Mouse (Mus musculus): Measurements from ENCODE around the gene Mbnl2. TPM values are rescaled to one million over a fixed set of nuclear protein-coding genes. Genes with fewer than 3 reads are reported as not detected.

Gene Mbnl2
- polyA plus RNA-seq, 1 experiment from 2014 or later = 20.2 TPM

GRCm38 (mm10) chr14:120277081-120277656 is 1.7 kb downstream of the Mbnl2 start:
- Histone ChIP-seq H3K27ac (peak overlapping the region; percentile 83), H3K4me2 (peak overlapping the region; percentile 82), H3K4me3 (peak overlapping the region; percentile 76), H3K27me3 (replicated peaks) (no peaks in the 10 kb centered on the region), H3K9ac (peak overlapping the region; percentile 78), H3K4me1 (peaks cover 56% of the 10 kb centered on the region), H3K36me3 (no peaks in the 10 kb centered on the region), H3K9me3 (replicated peaks) (no peaks in the 10 kb centered on the region)
- 12% methylated on average over 10 of the region's 10 CpGs for WGBS (ENCODE audit: insufficient replicate concordance)
- ATAC-seq = no peak

- ATAC-seq = peak; percentile 7
- Histone ChIP-seq H3K9ac (peak overlapping the region; percentile 78), H3K9me3 (replicated peaks) (no peaks in the 10 kb centered on the region), H3K27ac (peak overlapping the region; percentile 83), H3K4me1 (peaks cover 59% of the 10 kb centered on the region), H3K36me3 (no peaks in the 10 kb centered on the region), H3K27me3 (replicated peaks) (no peaks in the 10 kb centered on the region), H3K4me3 (peak overlapping the region; percentile 76), H3K4me2 (peak overlapping the region; percentile 82)
- 14% methylated on average over 21 of the region's 21 CpGs for WGBS (ENCODE audit: insufficient replicate concordance)
Observed at GRCm38 (mm10) chr14:120278290-120279244, 3.1 kb downstream of the Mbnl2 start.

GRCm38 (mm10) chr14:120280136-120280535 is 4.7 kb downstream of the Mbnl2 start:
- H3K27me3 ChIP-seq (replicated peaks) = no peaks in the 10 kb centered on the region
- H3K9ac ChIP-seq = no peak overlapping the region
- H3K4me3 ChIP-seq = no peak overlapping the region
- H3K9me3 ChIP-seq (replicated peaks) = no peaks in the 10 kb centered on the region
- H3K36me3 ChIP-seq = no peaks in the 10 kb centered on the region
- H3K27ac ChIP-seq = no peak overlapping the region
- H3K4me1 ChIP-seq = peaks cover 56% of the 10 kb centered on the region
- ATAC-seq = no peak
- H3K4me2 ChIP-seq = no peak overlapping the region

GRCm38 (mm10) chr14:120283787-120284186 is 8.3 kb downstream of the Mbnl2 start:
- Histone ChIP-seq H3K4me2 (no peak overlapping the region), H3K27me3 (replicated peaks) (no peaks in the 10 kb centered on the region), H3K9me3 (replicated peaks) (no peaks in the 10 kb centered on the region), H3K27ac (no peak overlapping the region), H3K4me1 (peaks cover 63% of the 10 kb centered on the region), H3K9ac (no peak overlapping the region), H3K36me3 (no peaks in the 10 kb centered on the region), H3K4me3 (no peak overlapping the region)
- no peak for ATAC-seq
- 74% methylated on average over 8 of the region's 8 CpGs for WGBS (ENCODE audit: insufficient replicate concordance)

GRCm38 (mm10) chr14:120284504-120284903 is 9.0 kb downstream of the Mbnl2 start:
- no peak overlapping the region for H3K4me3 ChIP-seq
- no peaks in the 10 kb centered on the region for H3K36me3 ChIP-seq
- H3K27me3 ChIP-seq (replicated peaks) = no peaks in the 10 kb centered on the region
- H3K4me2 ChIP-seq = no peak overlapping the region
- 65% methylated on average over 5 of the region's 5 CpGs for WGBS (ENCODE audit: insufficient replicate concordance)
- H3K4me1 ChIP-seq = peaks cover 61% of the 10 kb centered on the region
- no peak overlapping the region for H3K27ac ChIP-seq
- ATAC-seq = no peak
- H3K9ac ChIP-seq = no peak overlapping the region
- no peaks in the 10 kb centered on the region for H3K9me3 ChIP-seq (replicated peaks)

- ATAC-seq = peak; percentile 42
- Histone ChIP-seq H3K4me2 (peak overlapping the region; percentile 39), H3K4me3 (no peak overlapping the region), H3K27me3 (replicated peaks) (no peaks in the 10 kb centered on the region), H3K27ac (no peak overlapping the region), H3K4me1 (peaks cover 50% of the 10 kb centered on the region), H3K9me3 (replicated peaks) (no peaks in the 10 kb centered on the region), H3K36me3 (no peaks in the 10 kb centered on the region), H3K9ac (no peak overlapping the region)
- 33% methylated on average over 21 of the region's 21 CpGs for WGBS (ENCODE audit: insufficient replicate concordance)
Observed at GRCm38 (mm10) chr14:120287121-120287986, 11.9 kb downstream of the Mbnl2 start.

- Histone ChIP-seq H3K4me1 (peaks cover 52% of the 10 kb centered on the region), H3K27ac (no peak overlapping the region), H3K4me3 (no peak overlapping the region), H3K27me3 (replicated peaks) (no peaks in the 10 kb centered on the region), H3K4me2 (peak overlapping the region; percentile 39; the same call in 1 of the 2 replicates), H3K9me3 (replicated peaks) (no peaks in the 10 kb centered on the region), H3K36me3 (no peaks in the 10 kb centered on the region), H3K9ac (no peak overlapping the region)
- no peak for ATAC-seq
Observed at GRCm38 (mm10) chr14:120287987-120288275, 12.5 kb downstream of the Mbnl2 start.

GRCm38 (mm10) chr14:120288378-120289002 is 13.0 kb downstream of the Mbnl2 start:
- 71% methylated on average over 10 of the region's 10 CpGs for WGBS (ENCODE audit: insufficient replicate concordance)
- H3K36me3 ChIP-seq = no peaks in the 10 kb centered on the region
- peaks cover 56% of the 10 kb centered on the region for H3K4me1 ChIP-seq
- no peak overlapping the region for H3K4me2 ChIP-seq
- H3K4me3 ChIP-seq = no peak overlapping the region
- H3K9me3 ChIP-seq (replicated peaks) = no peaks in the 10 kb centered on the region
- H3K27ac ChIP-seq = no peak overlapping the region
- no peak for ATAC-seq
- H3K27me3 ChIP-seq (replicated peaks) = no peaks in the 10 kb centered on the region
- H3K9ac ChIP-seq = no peak overlapping the region

GRCm38 (mm10) chr14:120289065-120289464 is 13.6 kb downstream of the Mbnl2 start:
- Histone ChIP-seq H3K27me3 (replicated peaks) (no peaks in the 10 kb centered on the region), H3K4me2 (no peak overlapping the region), H3K9ac (no peak overlapping the region), H3K27ac (no peak overlapping the region), H3K4me3 (no peak overlapping the region), H3K9me3 (replicated peaks) (no peaks in the 10 kb centered on the region), H3K4me1 (peaks cover 56% of the 10 kb centered on the region), H3K36me3 (no peaks in the 10 kb centered on the region)
- ATAC-seq = no peak
- 76% methylated on average over 9 of the region's 9 CpGs for WGBS (ENCODE audit: insufficient replicate concordance)

- no peak for ATAC-seq
Observed at GRCm38 (mm10) chr14:120289528-120289927, 14.1 kb downstream of the Mbnl2 start.

GRCm38 (mm10) chr14:120291226-120291757 is 15.8 kb downstream of the Mbnl2 start:
- no peaks in the 10 kb centered on the region for H3K27me3 ChIP-seq (replicated peaks)
- no peak for ATAC-seq
- no peaks in the 10 kb centered on the region for H3K36me3 ChIP-seq
- WGBS (ENCODE audit: insufficient replicate concordance) = 78% methylated on average over 13 of the region's 13 CpGs
- H3K9ac ChIP-seq = no peak overlapping the region
- H3K4me2 ChIP-seq = no peak overlapping the region
- H3K9me3 ChIP-seq (replicated peaks) = no peaks in the 10 kb centered on the region
- no peak overlapping the region for H3K27ac ChIP-seq
- H3K4me3 ChIP-seq = no peak overlapping the region
- peaks cover 49% of the 10 kb centered on the region for H3K4me1 ChIP-seq

More at GRCm38 (mm10) chr14:120289528-120289927, 14.1 kb downstream of the Mbnl2 start:
- Histone ChIP-seq H3K9me3 (replicated peaks) (no peaks in the 10 kb centered on the region), H3K27ac (no peak overlapping the region), H3K4me2 (no peak overlapping the region), H3K27me3 (replicated peaks) (no peaks in the 10 kb centered on the region), H3K4me1 (peaks cover 56% of the 10 kb centered on the region), H3K9ac (no peak overlapping the region), H3K36me3 (no peaks in the 10 kb centered on the region), H3K4me3 (no peak overlapping the region)
- WGBS (ENCODE audit: insufficient replicate concordance) = 64% methylated on average over 7 of the region's 7 CpGs

All from liver, embryonic 12.5 days (tissue).